Mouse (Mus musculus): ENCODE results near the gene Dph7.
"Not testable (repeated sequence)": the region's sequence is repeated elsewhere in the genome, so short reads cannot be mapped to it uniquely, and the experiment has no call there.

The Dph7 gene

GRCm38 (mm10) chr2:24970386-24970785, 8.2 kb downstream of the Dph7 start:
- DNase-seq (ENCODE audit: low spot score in 2 of 2) = no peak

- DNase-seq (ENCODE audit: low spot score in 2 of 2) = not testable (repeated sequence)
Observed at GRCm38 (mm10) chr2:24974452-24974851, 12.3 kb downstream of the Dph7 start.

- DNase-seq (ENCODE audit: low spot score in 2 of 2) = peak; percentile 96 to 97
Observed at GRCm38 (mm10) chr2:24974906-24975703, 12.9 kb downstream of the Dph7 start, which contains the start of gene Mrpl41. Gene Mrpl41 (minus strand): TSS chr2:24975098.

GRCm38 (mm10) chr2:24975704-24976297, 13.6 kb downstream of the Dph7 start, which contains the start of gene Pnpla7:
Gene Pnpla7 (plus strand): TSS chr2:24976033.
- peak; percentile 66 to 75 for DNase-seq (ENCODE audit: low spot score in 2 of 2)

- no peak for DNase-seq (ENCODE audit: low spot score in 2 of 2)
Observed at GRCm38 (mm10) chr2:24976960-24977359, 14.8 kb downstream of the Dph7 start.

GRCm38 (mm10) chr2:24987762-24988161, 25.6 kb downstream of the Dph7 start:
- no peak for DNase-seq (ENCODE audit: low spot score in 2 of 2)

GRCm38 (mm10) chr2:24995332-24995731, 33.1 kb downstream of the Dph7 start:
- DNase-seq (ENCODE audit: low spot score in 2 of 2) = no peak

GRCm38 (mm10) chr2:24996471-24996870, 34.3 kb downstream of the Dph7 start:
- no peak for DNase-seq (ENCODE audit: low spot score in 2 of 2)

- DNase-seq (ENCODE audit: low spot score in 2 of 2) = no peak
Observed at GRCm38 (mm10) chr2:25000544-25001235, 38.5 kb downstream of the Dph7 start.

- no peak for DNase-seq (ENCODE audit: low spot score in 2 of 2)
Observed at GRCm38 (mm10) chr2:25003946-25004786, 42.0 kb downstream of the Dph7 start.

GRCm38 (mm10) chr2:25006767-25007166, 44.6 kb downstream of the Dph7 start:
- no peak for DNase-seq (ENCODE audit: low spot score in 2 of 2)

GRCm38 (mm10) chr2:25008250-25008649, 46.0 kb downstream of the Dph7 start:
- DNase-seq (ENCODE audit: low spot score in 2 of 2) = no peak
